Mouse (Mus musculus) ovary, adult 18-20 months (tissue): Measurements from ENCODE around the gene Repin1.

ENCODE experiments used
- DNase-seq: peaks from one replicate; pipeline ENCODE4 v3.0.0; 2022; ENCODE audit warnings: low spot score, mixed read lengths

The Repin1 gene

DNA sequence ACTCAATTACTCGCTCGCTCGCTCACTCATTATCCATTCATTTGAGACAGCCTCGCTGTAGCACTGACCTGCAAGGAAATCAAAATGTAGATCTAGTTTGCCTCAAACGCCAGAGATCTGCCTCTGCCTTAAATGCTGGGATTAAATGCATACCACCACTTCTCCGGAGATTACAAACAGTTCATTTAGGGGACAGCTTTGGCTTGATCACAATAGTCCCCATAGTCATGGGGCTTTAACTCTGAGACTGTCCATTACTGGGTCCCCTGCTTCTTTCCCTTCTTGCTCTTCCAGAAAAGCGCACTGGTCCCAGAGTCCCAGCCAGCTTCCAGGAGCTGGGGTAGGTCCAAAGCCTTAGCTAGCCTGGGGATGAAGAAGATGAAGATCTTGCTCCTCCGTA is 32.8 kb downstream of the Repin1 start, which contains the start of gene AI854703:
AI854703 (plus strand) TSS at position 301 of the 400 bp plus-strand sequence.
- no peak for DNase-seq

GRCm38 (mm10) chr6:48626984-48627383 is 33.3 kb downstream of the Repin1 start:
- DNase-seq: peak; percentile 40

DNA sequence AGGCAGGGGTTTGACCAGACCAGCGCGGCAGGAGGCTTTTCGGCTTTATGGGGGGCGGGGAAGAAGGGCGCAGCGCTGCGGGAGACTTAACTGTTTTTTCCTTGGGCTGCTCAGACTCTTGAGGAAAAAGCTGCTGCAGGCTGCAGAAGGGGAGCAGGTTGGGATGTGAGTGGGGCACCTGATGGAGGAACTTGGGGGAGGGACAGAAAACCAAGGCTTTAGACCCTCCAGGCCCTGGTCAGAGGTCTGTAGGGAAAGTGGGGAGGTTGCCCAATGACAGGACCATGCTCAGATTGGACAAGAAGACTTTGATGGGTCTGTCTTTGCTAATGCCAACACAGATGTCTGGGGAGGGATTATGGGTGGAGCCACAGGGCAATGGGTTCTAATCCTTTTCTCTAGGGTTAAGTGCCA is 33.8 kb downstream of the Repin1 start:
- no peak for DNase-seq

DNA sequence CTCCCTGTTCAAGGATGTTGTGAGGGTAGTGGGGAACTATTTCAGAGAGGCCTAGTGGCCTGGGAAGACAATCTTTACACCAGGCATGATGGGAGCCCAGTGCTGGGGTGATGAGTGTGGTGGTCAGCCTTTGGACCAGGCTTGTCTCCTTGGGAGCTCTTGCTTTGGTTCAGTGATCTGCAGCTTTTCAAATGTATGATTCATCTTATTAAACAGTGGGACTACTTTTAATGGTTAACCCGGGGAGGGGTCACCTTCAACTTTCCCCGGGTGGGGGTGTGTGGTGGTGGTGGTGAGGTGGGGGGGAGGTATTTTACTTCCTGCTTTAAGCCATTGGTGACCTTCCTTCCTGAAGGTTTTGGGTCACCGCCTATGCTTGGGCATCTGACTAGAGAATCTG is 34.7 kb downstream of the Repin1 start:
- no peak for DNase-seq

DNA sequence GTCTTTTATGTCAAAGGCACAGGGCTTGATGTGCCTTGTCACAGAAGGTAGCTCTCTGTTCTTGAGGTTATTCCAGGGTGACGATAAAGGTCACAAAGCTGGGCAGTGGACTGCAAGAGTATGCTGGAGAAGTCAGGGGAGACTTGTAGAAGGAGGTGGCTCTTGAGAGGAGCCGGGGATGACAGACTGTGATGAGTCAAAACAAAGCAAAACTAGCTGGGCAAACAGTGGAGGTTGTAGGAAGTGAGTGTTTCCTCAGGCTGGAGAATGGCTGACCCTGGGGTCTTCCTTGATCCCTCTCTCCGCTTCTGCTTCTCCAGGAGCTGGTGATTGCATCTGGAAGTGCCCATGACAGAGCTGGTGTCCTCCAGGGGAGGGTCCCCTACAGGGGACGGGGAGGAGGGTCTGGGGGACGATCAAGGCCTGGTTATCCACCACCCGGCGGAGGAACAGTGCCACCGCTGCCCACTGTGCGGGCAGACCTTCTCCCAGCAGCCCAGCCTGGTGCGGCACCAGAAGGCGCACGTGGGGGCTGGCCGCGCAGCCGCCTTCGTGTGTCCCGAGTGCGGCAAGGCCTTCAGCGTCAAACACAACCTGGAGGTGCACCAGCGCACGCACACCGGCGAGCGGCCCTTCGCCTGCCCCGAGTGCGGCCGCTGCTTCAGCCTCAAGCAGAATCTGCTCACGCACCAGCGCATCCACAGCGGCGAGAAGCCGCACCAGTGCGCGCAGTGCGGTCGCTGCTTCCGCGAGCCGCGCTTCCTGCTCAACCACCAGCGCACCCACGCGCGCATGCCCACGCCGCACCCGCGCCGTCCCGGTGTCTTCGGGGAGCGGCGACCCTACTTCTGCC is 35.4 kb downstream of the Repin1 start:
- no peak for DNase-seq

DNA sequence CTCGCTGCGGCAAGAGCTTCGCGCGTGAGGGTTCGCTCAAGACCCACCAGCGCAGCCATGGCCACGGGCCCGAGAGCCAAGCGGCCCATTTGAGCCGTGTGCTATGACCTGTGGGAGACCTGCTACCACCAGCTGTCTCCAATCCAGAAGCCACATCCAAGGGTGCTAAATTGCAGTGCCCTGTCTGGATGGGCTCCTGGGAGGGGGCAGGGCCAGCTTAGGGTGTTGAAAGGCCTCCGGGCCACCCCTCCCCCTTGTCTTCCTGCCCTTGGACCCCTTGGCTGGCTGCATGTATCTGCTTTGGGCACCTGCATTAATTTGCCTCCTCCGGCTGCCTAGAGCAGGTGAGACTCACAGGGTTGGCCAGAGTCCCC is 36.0 kb downstream of the Repin1 start:
- no peak for DNase-seq

DNA sequence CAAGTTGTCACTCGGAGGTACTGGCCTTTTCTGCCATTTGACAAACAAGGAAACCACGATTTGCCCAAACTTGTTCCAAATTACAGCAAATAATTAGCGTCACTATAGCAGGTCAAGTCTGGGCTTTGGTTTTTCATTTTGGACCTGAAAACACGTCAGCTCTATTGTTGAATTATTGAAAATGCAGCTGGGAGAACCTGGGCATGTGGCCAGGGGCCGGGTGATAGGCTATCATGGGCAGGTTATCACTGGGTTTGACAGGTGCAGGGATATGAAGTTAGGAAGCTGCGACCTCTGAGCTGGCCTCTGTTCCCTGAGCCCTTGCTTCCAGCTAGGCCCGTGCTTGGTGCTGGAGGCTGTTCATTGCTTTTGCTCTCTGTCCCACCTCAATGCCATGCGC is 37.1 kb downstream of the Repin1 start:
- no peak for DNase-seq

- DNase-seq: no peak
Measured at GRCm38 (mm10) chr6:48635105-48635504, 41.4 kb downstream of the Repin1 start.

- no peak for DNase-seq
Measured at GRCm38 (mm10) chr6:48636515-48636914, 42.8 kb downstream of the Repin1 start.

- DNase-seq: no peak
Measured at GRCm38 (mm10) chr6:48637811-48638500, 44.3 kb downstream of the Repin1 start.

- no peak for DNase-seq
Measured at GRCm38 (mm10) chr6:48638553-48638952, 44.9 kb downstream of the Repin1 start.

DNA sequence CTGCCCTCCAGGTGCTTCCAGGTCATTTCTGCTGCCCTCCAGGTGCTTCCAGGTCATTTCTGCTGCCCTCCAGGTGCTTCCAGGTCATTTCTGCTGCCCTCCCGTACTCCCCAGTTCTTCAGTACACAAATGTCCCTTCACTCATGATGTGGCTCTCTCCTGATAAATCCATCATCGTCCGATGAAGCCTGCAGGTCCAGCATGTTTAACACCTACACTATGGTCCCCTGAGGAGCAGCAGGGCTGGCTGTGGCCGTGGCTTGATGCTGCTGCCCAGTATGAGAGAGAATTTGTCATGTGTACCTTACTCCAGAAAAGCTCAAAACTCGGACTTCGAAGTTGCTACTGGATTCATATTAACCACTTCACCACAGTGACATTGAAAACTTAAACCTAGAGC is 47.7 kb downstream of the Repin1 start:
- DNase-seq: no peak

GRCm38 (mm10) chr6:48642764-48643292 is 49.1 kb downstream of the Repin1 start:
- no peak for DNase-seq

DNA sequence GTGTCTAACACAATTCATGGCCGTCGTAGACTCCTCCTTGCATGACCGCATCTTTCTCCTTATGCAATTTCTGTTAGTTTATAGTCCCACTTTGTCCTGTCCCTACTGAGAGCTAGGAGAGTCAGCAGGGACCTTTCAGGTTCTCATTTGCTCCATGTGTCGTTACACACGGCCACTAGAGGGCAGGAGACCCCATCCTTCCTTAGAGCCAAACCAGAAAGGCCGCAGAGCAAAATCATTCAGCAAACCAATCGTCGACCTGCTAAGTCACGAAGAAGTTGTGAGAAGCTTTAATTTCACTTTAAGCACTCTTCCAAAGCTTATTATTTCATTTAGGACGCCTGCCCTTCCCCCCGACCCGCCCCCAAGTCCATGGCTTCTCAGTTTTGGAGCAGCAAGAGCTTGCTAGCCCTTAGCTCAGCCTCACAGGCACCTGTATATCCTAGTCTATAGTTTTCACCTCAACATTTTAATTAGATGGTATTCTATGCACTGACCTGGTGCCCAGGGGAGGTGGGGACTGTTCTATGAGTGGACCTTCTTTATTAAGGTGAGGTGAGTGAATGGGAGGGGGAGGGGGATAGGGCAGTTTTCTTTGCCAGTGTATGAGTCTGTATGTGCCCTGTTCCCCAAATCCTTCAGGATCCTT is 52.1 kb downstream of the Repin1 start:
- DNase-seq: peak; percentile 41

DNA sequence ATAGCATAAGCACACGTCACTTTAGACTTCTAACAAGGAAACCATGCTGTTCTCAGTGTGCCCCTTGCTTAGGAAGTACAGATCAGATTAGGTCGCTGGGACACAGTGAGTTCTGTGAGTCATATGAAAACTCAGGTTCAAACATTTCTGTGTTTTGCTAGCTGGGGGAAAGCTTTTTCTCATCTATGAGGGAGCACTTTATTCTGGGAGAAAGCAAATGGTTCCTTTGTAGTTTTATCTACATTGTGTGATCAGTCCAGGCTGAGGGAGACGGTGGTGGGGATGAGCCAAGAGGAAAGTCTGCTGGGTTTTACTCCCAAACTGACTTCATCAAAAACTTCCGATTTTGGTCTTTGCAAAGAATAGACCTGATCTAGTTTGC is 52.6 kb downstream of the Repin1 start:
- no peak for DNase-seq

DNA sequence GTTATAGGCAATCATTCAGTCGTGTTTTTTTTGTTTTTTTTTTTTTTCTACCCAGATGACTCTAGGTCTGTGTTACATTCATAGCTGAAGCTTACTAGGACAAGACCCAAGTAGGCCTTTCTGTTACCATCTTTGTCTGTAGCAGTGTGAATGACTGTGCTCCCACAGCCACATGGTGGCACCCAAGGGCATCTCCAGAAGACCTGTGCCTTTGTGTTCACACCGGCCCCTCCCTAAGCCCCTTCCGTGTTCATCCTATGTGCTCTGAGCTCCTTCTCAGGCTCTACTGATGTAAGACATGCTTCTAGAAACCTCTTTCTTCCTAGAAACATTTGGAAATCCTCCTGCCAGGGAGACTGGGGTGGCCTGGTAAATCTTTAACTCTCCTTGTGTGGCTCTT is 53.3 kb downstream of the Repin1 start, which contains the start of gene Gimap8:
Gimap8 (plus strand) TSS at position 240 of the 400 bp plus-strand sequence.
- no peak for DNase-seq

DNA sequence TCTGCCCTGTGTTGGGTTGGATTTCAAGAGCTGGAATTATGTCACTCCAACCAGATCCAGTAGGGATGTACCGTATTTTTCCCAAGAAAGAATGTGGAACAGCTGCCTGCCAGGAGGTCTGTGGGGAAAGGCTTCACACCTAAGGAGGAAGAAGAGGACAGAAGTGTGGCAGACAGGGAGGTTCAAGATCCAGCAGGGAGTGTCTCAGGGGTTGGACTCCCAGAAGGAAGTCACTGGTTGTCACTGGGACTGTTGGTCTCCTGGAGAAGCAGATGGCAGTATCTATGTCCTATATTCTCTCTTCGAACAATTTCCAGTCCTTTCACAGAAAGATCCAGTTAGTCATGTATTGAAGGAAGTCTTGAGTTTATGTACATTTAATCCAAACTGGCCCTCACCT is 53.9 kb downstream of the Repin1 start:
- no peak for DNase-seq
